Mouse (Mus musculus) hindbrain, embryonic 13.5 days (tissue): ENCODE data around the gene Mex3a. TPM values are rescaled to one million over a fixed set of nuclear protein-coding genes. Genes with fewer than 3 reads are reported as not detected.

Experiments used
- ATAC-seq: fragments of 200-750 bp; cut with Nextera tagmentation; 2 replicates; pipeline ENCODE4 v1.8.0; 2017; ENCODE audit warnings: moderate TSS enrichment; ENCODE audit not compliant: low FRiP score
- H3K27ac ChIP-seq: fragments of 300-500 bp; sonication (generic); 2 replicates; pipeline ENCODE4 v1.5.1; 2015; ENCODE audit warnings: inconsistent platforms, mild to moderate bottlenecking, moderate library complexity
- H3K27me3 ChIP-seq: fragments of 300-500 bp; sonication (generic); 2 replicates; pipeline ENCODE4 v1.6.1; 2015; ENCODE audit warnings: mild to moderate bottlenecking, inconsistent platforms
- H3K36me3 ChIP-seq: fragments of 300-500 bp; sonication (generic); 2 replicates; pipeline ENCODE4 v1.6.1; 2015; ENCODE audit warnings: mild to moderate bottlenecking, inconsistent platforms
- H3K4me1 ChIP-seq: fragments of 300-500 bp; sonication (generic); replicated peaks from 2 replicates; pipeline ENCODE4 v1.6.1; 2015; ENCODE audit warnings: inconsistent platforms
- H3K4me2 ChIP-seq: fragments of 300-500 bp; sonication (generic); 2 replicates; pipeline ENCODE4 v1.6.1; 2015; ENCODE audit warnings: inconsistent platforms, mild to moderate bottlenecking, moderate library complexity
- H3K4me3 ChIP-seq: fragments of 300-500 bp; sonication (generic); 2 replicates; pipeline ENCODE4 v1.5.1; 2015; ENCODE audit warnings: mild to moderate bottlenecking, inconsistent platforms
- H3K9ac ChIP-seq: fragments of 300-500 bp; sonication (generic); 2 replicates; pipeline ENCODE4 v1.6.1; 2015; ENCODE audit warnings: mild to moderate bottlenecking, inconsistent platforms
- H3K9me3 ChIP-seq: fragments of 300-500 bp; sonication (generic); 2 replicates; pipeline ENCODE4 v1.6.1; 2016; ENCODE audit warnings: inconsistent platforms
- WGBS: fragments of 180-500 bp; shearing (Covaris S2); methylation state at CpG from one replicate; pipeline ENCODE4 v1.1.7; 2015; 5-methylcytosine and 5-hydroxymethylcytosine counted together
- polyA plus RNA-seq: library from polyadenylated mRNA; unstranded; fragments of >200 nt; fragmentation: Nextera tagmentation; extraction: Ambion mirVana; gene quantifications from 2 replicates; pipeline ENCODE4 v1.2.1, GENCODE M21; 2015

Gene Mex3a
- polyA plus RNA-seq, 1 experiment from 2014 or later: 40.0 TPM

DNA sequence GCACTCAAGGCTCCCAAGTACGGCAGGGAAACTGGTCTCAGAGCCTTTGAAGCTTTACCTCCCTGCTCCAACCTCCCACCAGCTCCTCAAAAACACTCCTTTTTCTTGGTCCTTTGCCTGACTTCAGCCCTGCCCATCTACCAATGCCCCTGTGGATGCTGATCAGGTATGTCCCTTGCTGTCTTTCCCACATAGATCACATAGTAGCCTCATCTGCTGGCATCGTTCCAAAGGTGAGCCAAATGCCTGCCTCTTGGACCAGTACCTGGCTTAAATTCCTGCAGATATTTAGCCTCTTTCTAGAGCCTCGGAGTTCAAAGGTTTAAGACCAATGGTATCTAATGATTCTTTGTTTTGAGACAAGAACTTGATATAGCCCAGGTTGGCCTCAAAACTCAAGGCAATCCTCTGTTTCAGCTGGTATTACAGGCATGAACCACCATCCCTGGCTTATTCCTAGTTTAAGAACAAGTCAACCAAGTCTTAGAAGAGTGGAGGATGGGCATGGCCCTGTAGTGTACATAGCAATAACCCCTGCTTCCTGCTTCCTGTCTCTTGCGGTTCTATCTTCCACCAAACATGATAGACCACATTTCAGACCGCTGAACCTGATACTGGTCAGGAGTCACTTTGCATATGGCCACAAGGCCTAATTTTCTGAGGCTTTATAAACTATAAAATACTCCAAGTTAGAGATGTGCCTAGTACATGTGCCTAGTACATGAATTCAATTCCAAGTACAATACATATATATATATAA, 11.6 kb downstream of the Mex3a start:
- Histone ChIP-seq H3K9me3 (no peaks in the 10 kb centered on the region), H3K4me2 (no peak overlapping the region)
- 71% methylated on average over 5 of the region's 5 CpGs for WGBS

DNA sequence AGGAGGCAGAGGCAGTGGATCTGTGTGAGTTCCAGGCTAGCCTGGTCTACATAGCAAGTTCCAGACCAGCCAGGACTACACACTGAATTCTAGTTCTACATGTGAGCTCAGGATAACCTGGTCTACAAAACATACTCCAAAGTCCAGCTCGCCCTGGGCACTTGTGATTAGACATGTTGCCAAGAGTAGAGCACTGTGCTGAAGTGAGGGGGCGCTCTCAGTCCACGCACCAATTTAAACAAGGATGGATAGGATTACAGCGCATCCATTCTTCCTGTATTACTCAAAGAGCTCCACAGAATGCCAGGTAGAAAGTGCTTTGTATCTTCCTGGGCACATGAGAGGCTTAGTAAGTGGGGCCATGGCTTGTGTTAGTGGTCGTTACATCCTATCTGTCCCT, 12.3 kb downstream of the Mex3a start:
- no peaks in the 10 kb centered on the region for H3K9me3 ChIP-seq
- peaks cover 14% of the 10 kb centered on the region for H3K36me3 ChIP-seq
- no peak overlapping the region for H3K4me3 ChIP-seq
- no peak overlapping the region for H3K27ac ChIP-seq
- peaks cover 30% of the 10 kb centered on the region for H3K4me1 ChIP-seq
- H3K4me2 ChIP-seq: no peak overlapping the region
- WGBS: 50% methylated on average over 5 of the region's 5 CpGs
- no peak for ATAC-seq
- no peaks in the 10 kb centered on the region for H3K27me3 ChIP-seq
- H3K9ac ChIP-seq: peak overlapping the region; percentile 39; the same call in 1 of the 2 replicates

More for the DNA sequence above, 11.6 kb downstream of the Mex3a start:
- H3K27me3 ChIP-seq: no peaks in the 10 kb centered on the region
- no peak for ATAC-seq
- peak overlapping the region; percentile 40; the same call in 1 of the 2 replicates for H3K27ac ChIP-seq
- no peak overlapping the region for H3K4me3 ChIP-seq
- H3K4me1 ChIP-seq: peaks cover 34% of the 10 kb centered on the region
- peaks cover 17% of the 10 kb centered on the region for H3K36me3 ChIP-seq
- no peak overlapping the region for H3K9ac ChIP-seq

DNA sequence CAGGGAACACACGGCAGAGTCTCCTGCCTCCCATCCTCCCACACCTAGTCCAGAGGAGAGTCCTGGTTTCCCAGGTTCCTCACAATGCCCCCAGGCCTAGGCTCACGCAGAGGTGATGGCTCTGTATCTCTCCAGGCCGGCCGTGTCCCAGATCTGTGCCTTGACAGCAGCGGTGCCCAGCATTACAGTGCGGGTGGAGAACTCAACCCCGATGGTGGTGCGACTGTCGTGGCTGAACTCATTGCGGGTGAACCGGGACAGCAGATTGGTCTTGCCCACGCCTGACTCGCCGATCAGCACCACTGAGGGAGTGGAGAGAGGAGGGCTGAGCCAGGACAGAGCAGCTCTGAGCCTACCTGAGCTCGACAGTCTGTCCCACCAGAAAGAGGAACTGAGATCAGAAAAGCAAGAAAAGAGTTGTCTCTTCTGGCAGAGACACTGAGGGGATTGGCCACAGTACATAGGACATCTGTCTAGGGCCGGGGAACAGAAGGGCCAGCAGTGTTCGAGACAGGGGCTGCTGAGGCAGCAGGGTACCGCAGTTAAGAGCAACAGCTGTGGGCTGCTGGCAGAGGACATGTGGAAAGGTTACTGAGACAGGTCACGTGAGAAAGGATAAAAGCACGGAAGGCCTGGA, 12.9 kb downstream of the Mex3a start:
- Histone ChIP-seq H3K9me3 (no peaks in the 10 kb centered on the region), H3K4me1 (peaks cover 26% of the 10 kb centered on the region), H3K9ac (peak overlapping the region; percentile 39; the same call in 1 of the 2 replicates), H3K27ac (no peak overlapping the region), H3K36me3 (peaks cover 10% of the 10 kb centered on the region), H3K27me3 (no peaks in the 10 kb centered on the region), H3K4me2 (no peak overlapping the region), H3K4me3 (no peak overlapping the region)
- 70% methylated on average over 20 of the region's 20 CpGs for WGBS
- no peak for ATAC-seq

DNA sequence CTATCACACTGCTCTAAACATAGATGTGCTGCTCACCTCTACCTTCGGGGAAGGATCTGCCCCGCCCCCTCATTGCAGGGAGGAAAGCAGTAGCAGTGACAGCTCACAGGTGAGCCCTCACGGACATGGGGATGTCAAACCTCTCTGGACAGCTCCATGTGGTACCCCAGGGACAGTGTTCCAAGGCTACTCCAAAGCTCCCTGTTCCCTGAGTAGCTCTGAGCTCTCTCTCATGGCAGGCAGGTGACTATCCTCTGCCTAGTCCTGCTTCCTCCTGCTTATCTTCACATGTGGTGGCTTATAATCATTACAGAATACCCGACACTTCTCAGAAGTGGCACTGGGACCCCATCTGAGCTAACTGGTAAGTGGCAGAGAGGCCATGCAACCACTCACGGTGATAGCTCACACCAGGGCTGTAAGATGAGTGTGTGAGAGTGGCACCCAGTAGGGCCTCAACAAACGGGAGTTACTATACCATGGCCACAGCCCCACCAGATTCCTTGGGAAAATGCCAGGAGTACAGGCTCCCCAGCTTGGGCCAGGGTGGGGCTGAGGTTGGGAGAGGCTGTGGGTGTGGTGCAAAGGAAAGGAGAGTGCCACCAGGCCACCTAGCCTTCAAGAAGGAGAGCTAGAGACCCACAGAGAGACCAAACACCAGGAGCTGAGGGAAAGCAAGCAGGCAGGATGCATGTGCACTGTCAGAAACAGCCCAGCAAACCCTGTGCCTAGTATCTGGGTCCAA, 14.7 kb downstream of the Mex3a start:
- H3K27ac ChIP-seq: no peak overlapping the region

DNA sequence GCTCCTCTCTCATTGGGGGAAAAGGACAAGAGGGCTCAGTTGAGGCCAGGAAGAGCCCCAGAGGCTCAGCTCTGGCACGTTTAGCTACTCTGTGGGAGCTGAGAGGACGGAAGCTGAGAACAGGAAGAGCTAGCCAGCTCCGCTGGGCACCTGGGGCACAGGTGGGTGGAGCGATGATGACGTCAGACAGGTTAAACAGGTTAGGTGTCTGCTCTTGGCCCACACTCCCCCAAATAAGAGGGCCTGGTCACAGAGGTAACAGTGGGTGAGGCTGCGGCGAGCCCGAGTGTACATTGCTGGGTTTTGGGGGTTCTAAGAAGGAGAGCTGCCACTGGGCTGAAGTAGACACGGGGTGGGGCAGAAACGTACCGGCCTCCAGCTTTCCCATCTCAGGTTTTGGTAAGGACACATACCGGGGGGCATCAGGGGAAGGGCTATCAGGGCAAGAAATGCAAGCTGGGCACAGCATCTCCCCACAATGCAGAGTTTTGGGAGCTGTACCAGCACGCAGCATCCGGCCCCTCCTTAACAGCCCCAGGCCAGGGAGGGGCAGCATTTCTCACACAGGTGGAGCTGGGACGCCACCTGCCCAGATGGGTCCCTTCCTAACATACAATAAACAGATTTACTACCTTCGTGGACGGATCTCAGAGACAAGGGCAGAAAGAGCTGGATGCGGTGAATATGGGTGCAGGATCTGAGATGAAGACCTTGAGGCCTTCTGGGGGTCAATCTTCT, 16.2 kb downstream of the Mex3a start, which contains the start of gene Rab25:
Gene Rab25, minus strand, starts transcription at position 121 of the 738 bp plus-strand sequence.
- WGBS: 55% methylated on average over 18 of the region's 18 CpGs
- H3K27me3 ChIP-seq: no peaks in the 10 kb centered on the region
- no peak for ATAC-seq

More for the DNA sequence above, 14.7 kb downstream of the Mex3a start:
- Histone ChIP-seq H3K4me3 (no peak overlapping the region), H3K4me1 (peaks cover 19% of the 10 kb centered on the region), H3K9me3 (no peaks in the 10 kb centered on the region), H3K4me2 (no peak overlapping the region), H3K36me3 (no peaks in the 10 kb centered on the region), H3K9ac (no peak overlapping the region), H3K27me3 (no peaks in the 10 kb centered on the region)
- ATAC-seq: no peak
- WGBS: 84% methylated on average over 6 of the region's 6 CpGs

DNA sequence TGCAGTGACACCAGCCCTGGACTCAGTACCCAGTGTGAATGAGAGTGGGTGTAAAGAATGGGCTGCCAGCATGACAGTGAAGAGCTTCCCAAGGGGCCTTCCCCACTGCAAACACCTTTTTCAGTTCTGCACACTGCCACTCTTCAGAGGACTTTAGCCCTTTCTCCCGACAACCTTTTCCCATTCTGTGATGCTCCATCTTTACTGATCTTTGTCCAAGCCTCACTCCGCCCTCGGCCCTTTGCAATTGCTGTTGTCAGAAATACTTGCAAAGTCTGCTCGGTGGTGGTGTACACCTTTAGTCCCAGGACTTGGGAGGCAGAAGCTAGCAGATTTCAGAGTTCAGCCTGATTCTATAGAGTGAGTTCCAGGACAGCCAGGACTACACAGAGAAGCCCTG, 19.4 kb downstream of the Mex3a start:
- Histone ChIP-seq H3K4me3 (peak overlapping the region; percentile 84), H3K9ac (peak overlapping the region; percentile 93), H3K27me3 (no peaks in the 10 kb centered on the region), H3K4me1 (peaks cover 34% of the 10 kb centered on the region), H3K27ac (no peak overlapping the region), H3K36me3 (peaks cover 12% of the 10 kb centered on the region), H3K4me2 (peak overlapping the region; percentile 82), H3K9me3 (no peaks in the 10 kb centered on the region)
- no peak for ATAC-seq
- whole genome bisulfite sequencing: 90% methylated on average over 4 of the region's 4 CpGs

More for the DNA sequence above, 16.2 kb downstream of the Mex3a start, which contains the start of gene Rab25:
- Histone ChIP-seq H3K9ac (no peak within 1 kb of the TSS), H3K4me3 (no peak within 1 kb of the TSS), H3K36me3 (no peaks in the 10 kb centered on the region), H3K4me2 (no peak within 1 kb of the TSS), H3K9me3 (no peaks in the 10 kb centered on the region), H3K4me1 (peaks cover 18% of the 10 kb centered on the region), H3K27ac (no peak within 1 kb of the TSS)

DNA sequence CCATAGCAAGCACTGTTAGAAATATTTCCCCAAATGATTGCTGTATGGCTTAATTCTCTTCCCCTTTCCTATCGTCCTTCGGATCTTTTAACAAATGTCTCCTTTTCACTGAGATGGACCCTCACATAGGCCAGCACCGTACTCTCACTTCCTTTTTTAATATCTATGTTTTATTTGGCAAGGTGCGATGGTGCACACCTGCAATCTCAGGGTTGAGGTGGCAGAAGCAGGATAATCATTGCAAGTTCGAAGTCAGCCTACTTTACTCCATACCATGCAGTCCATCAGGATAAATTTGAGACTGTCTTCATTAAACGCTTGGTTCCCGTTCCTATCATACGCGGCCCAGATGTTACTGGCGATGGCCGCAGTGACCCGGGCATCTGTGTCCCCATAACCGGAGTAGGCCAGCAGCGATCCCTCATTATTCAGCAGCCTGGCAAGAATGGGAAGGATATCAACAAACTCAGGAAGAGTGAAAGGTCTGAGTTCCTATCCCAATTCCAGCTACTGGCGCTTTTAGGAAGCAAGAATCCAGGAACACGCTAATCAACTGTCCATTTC, 20.0 kb downstream of the Mex3a start:
- no peaks in the 10 kb centered on the region for H3K9me3 ChIP-seq
- H3K9ac ChIP-seq: peak overlapping the region; percentile 93
- no peak for ATAC-seq
- no peaks in the 10 kb centered on the region for H3K27me3 ChIP-seq
- H3K4me2 ChIP-seq: peak overlapping the region; percentile 82
- H3K27ac ChIP-seq: peak overlapping the region; percentile 95
- 28% methylated on average over 16 of the region's 16 CpGs for WGBS
- peaks cover 34% of the 10 kb centered on the region for H3K4me1 ChIP-seq
- H3K36me3 ChIP-seq: peaks cover 18% of the 10 kb centered on the region
- peak overlapping the region; percentile 84 for H3K4me3 ChIP-seq

DNA sequence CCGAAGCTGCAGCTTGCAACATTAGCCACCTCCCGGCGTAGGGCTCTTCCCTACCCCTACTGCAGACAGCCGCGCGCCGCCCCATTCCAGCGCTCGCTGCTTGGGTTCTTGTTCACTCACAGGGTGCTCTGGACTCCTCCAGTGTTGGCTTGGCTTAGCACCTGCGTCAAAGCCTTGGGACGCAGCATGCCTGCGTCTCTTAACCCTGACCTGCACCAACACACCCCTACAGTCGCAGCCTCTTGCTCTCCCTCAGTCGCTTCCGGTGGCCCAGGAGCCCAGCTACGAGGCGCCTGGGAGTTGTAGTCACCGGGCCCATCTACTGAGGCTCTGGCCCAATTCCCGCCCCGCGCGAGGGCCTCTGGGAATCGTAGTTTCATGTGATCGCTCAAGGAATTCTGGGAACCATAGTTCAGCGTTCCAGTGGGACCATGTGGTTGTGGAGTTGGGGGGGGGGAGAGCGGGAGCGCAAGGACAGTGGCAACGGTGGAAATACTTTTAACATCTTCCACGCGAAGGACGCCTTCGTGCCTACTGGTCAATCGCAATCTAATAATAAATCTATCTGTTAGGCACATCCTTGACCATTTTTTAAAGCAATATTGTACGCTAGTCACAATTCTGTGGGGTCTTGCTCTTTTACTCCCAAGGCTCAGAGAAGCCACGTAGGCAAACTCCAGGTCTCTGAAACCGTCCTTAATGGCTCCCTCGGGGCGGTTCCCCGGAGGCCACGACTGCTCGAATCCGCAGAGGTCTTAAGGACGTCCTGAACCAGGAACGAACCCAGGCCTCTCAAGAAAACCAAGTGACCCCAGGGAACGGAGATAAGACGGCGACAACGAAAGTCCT, 20.7 kb downstream of the Mex3a start, which contains the start of gene Lamtor2:
Gene Lamtor2, minus strand, starts transcription at position 399 of the 849 bp plus-strand sequence.
- H3K36me3 ChIP-seq: peaks cover 23% of the 10 kb centered on the region
- WGBS: under 1% methylated on average over 48 of the region's 48 CpGs
- H3K4me3 ChIP-seq: peak within 1 kb of the TSS; percentile 84
- H3K9ac ChIP-seq: peak within 1 kb of the TSS; percentile 93
- no peaks in the 10 kb centered on the region for H3K9me3 ChIP-seq
- peak within 1 kb of the TSS; percentile 82 for H3K4me2 ChIP-seq
- no peaks in the 10 kb centered on the region for H3K27me3 ChIP-seq
- H3K4me1 ChIP-seq: peaks cover 34% of the 10 kb centered on the region
- peak within 1 kb of the TSS; percentile 95 for H3K27ac ChIP-seq
- ATAC-seq: peak; percentile 89

DNA sequence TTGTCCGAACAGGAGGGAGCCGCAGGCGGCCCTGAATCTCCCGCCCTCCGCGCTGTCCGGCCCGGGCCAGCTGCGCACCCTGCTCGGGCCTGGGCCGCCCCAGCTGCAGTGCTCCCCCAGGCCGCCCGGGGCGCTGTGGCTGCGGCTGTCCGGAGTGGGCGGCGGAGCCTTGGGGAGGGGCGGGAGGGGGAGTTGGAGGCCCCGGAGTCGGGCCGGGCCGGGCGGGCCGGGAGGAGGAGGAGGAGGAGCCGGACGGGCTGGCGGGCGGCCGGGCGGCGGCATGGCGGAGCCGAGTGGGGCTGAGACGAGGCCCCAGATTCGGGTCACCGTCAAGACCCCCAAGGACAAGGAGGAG, 21.3 kb downstream of the Mex3a start, which contains the start of gene Ubqln4:
Gene Ubqln4, plus strand, starts transcription at position 234 of the 355 bp plus-strand sequence.
- peaks cover 29% of the 10 kb centered on the region for H3K36me3 ChIP-seq
- peak within 1 kb of the TSS; percentile 95 for H3K27ac ChIP-seq
- H3K27me3 ChIP-seq: no peaks in the 10 kb centered on the region
- peak within 1 kb of the TSS; percentile 82 for H3K4me2 ChIP-seq
- ATAC-seq: peak; percentile 87
- H3K9me3 ChIP-seq: no peaks in the 10 kb centered on the region
- H3K4me1 ChIP-seq: peaks cover 34% of the 10 kb centered on the region
- WGBS: under 1% methylated on average over 20 of the region's 37 CpGs
- H3K4me3 ChIP-seq: peak within 1 kb of the TSS; percentile 84
- peak within 1 kb of the TSS; percentile 93 for H3K9ac ChIP-seq

DNA sequence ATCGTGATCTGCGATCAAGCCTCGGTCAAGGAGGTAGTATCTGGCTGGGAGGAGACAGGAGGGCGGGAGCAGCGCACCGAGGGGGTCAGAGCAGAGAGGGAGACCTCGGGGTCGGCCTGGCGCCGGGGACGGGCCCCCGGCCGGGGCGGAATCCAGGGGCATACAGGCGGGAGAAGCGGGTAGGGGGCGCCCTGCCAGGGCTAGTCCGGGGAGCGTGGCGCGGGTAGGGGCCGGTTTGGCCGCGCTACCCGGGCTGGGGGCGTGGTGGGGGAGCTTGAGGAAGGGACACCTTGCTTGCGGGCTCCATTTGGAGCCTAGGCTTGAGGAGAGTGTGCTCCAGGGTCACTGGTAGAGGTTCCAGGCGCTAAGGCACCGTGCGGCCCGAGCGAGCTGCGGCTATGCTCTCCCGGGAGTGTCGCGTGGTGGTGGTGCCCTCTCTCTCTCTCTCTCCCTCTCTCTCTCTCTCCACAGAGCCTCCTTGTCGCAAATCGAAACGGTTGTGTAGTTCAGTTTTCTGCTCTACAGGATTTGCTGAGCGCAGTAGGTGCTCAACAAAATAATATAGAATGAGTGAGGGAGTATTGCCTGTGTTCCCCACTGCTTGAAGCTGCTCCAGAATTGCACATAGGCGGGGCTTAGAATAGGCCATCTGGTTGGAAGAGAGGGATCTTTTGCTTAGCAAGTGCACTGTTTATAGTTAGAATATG, 21.8 kb downstream of the Mex3a start:
- WGBS: under 1% methylated on average over 39 of the region's 41 CpGs
- peak; percentile 59 for ATAC-seq
- Histone ChIP-seq H3K4me3 (peak overlapping the region; percentile 84), H3K36me3 (peaks cover 35% of the 10 kb centered on the region), H3K9me3 (no peaks in the 10 kb centered on the region), H3K27ac (peak overlapping the region; percentile 95), H3K4me2 (peak overlapping the region; percentile 82), H3K4me1 (peaks cover 34% of the 10 kb centered on the region), H3K27me3 (no peaks in the 10 kb centered on the region), H3K9ac (peak overlapping the region; percentile 93)
